Mouse (Mus musculus) embryonic facial prominence, embryonic 14.5 days (tissue): ENCODE measurements around the gene Grm3. TPM values are rescaled to one million over a fixed set of nuclear protein-coding genes. Genes with fewer than 3 reads are reported as not detected.
A peak's percentile ranks its signal among the peaks of the same experiment; 100 is the strongest.

ENCODE experiments used
- ATAC-seq: fragments of 200-750 bp; cut with Nextera tagmentation; 2 replicates; pipeline ENCODE4 v1.8.0; 2017; ENCODE audit warnings: low read depth, moderate number of reproducible peaks, moderate TSS enrichment
- DNase-seq: peaks from one replicate; pipeline ENCODE4 v3.0.0-alpha.2; 2015; ENCODE audit warnings: low spot score
- H3K27ac ChIP-seq: fragments of 300-500 bp; sonication (generic); replicated peaks from 2 replicates; pipeline ENCODE4 v1.5.1; 2014; ENCODE audit warnings: low read depth, mild to moderate bottlenecking, low read length, moderate library complexity
- H3K27me3 ChIP-seq: fragments of 300-500 bp; sonication (generic); replicated peaks from 2 replicates; pipeline ENCODE4 v1.6.1; 2014; ENCODE audit warnings: low read length; ENCODE audit not compliant: control insufficient read depth, insufficient read depth
- H3K36me3 ChIP-seq: fragments of 300-500 bp; sonication (generic); 2 replicates; pipeline ENCODE4 v1.6.1; 2014; ENCODE audit warnings: low read length, mixed read lengths; ENCODE audit not compliant: control insufficient read depth, insufficient read depth
- H3K4me1 ChIP-seq: fragments of 300-500 bp; sonication (generic); 2 replicates; pipeline ENCODE4 v1.6.1; 2014; ENCODE audit warnings: antibody characterized with exemption, low read length; ENCODE audit not compliant: control insufficient read depth, insufficient read depth
- H3K4me2 ChIP-seq: fragments of 300-500 bp; sonication (generic); 2 replicates; pipeline ENCODE4 v1.6.1; 2014; ENCODE audit warnings: low read depth, mild to moderate bottlenecking, low read length, moderate library complexity, mixed read lengths
- H3K4me3 ChIP-seq: fragments of 300-500 bp; sonication (generic); 2 replicates; pipeline ENCODE4 v1.5.1; 2014; ENCODE audit warnings: low read depth, mild to moderate bottlenecking, low read length
- H3K9ac ChIP-seq: fragments of 300-500 bp; sonication (generic); 2 replicates; pipeline ENCODE4 v1.6.1; 2014; ENCODE audit warnings: low read depth, mild to moderate bottlenecking, low read length, moderate library complexity, mixed read lengths
- H3K9me3 ChIP-seq: fragments of 300-500 bp; sonication (generic); 2 replicates; pipeline ENCODE4 v1.6.1; 2016; ENCODE audit warnings: low read length; ENCODE audit not compliant: control insufficient read depth
- WGBS: fragments of 180-500 bp; shearing (Covaris S2); extraction: QIAGEN DNeasy Blood & Tissue Kit; methylation state at CpG from one replicate; pipeline ENCODE4 v1.1.7; 2014; 5-methylcytosine and 5-hydroxymethylcytosine counted together
- polyA plus RNA-seq: library from polyadenylated mRNA; unstranded; fragments of >200 nt; fragmentation: Nextera tagmentation; extraction: Ambion mirVana; gene quantifications from 2 replicates; pipeline ENCODE4 v1.2.1, GENCODE M21; 2014

The Grm3 gene
- 1.1 and 1.3 TPM in 2 replicates for polyA plus RNA-seq

GRCm38 (mm10) chr5:9724956-9725600 lies at the start of gene Grm3:
Grm3 (minus strand) TSS chr5:9725170.
- DNase-seq (no peak), ATAC-seq (peak; percentile 51; the same call in 1 of the 2 replicates)
- Histone ChIP-seq H3K27ac (no peak within 1 kb of the TSS), H3K9me3 (no peaks in the 10 kb centered on the region), H3K27me3 (peaks cover 23% of the 10 kb centered on the region), H3K4me2 (peak within 1 kb of the TSS; percentile 75), H3K9ac (peak within 1 kb of the TSS; percentile 47), H3K36me3 (no peaks in the 10 kb centered on the region), H3K4me1 (no peaks in the 10 kb centered on the region), H3K4me3 (peak within 1 kb of the TSS; percentile 39)
- WGBS, result 4% methylated on average over 25 of the region's 25 CpGs

- no peak overlapping the region for H3K27ac ChIP-seq
- no peaks in the 10 kb centered on the region for H3K27me3 ChIP-seq
- H3K36me3 ChIP-seq, result no peaks in the 10 kb centered on the region
- no peak overlapping the region for H3K9ac ChIP-seq
- WGBS, result 56% methylated on average over 2 of the region's 2 CpGs
- no peaks in the 10 kb centered on the region for H3K4me1 ChIP-seq
- no peak overlapping the region for H3K4me3 ChIP-seq
- DNase-seq (no peak), ATAC-seq (no peak)
- no peaks in the 10 kb centered on the region for H3K9me3 ChIP-seq
- no peak overlapping the region for H3K4me2 ChIP-seq
These were observed 30.8 kb upstream of the Grm3 start for GRCm38 (mm10) chr5:9755751-9756150.

GRCm38 (mm10) chr5:9748184-9748583 lies 23.2 kb upstream of the Grm3 start:
- H3K27ac ChIP-seq, result no peak overlapping the region
- WGBS, result 61% methylated on average over 5 of the region's 5 CpGs
- H3K4me3 ChIP-seq, result no peak overlapping the region
- ATAC-seq, result no peak
- H3K4me1 ChIP-seq, result no peaks in the 10 kb centered on the region
- no peaks in the 10 kb centered on the region for H3K36me3 ChIP-seq
- no peaks in the 10 kb centered on the region for H3K27me3 ChIP-seq
- H3K9ac ChIP-seq, result no peak overlapping the region
- no peak for DNase-seq
- no peaks in the 10 kb centered on the region for H3K9me3 ChIP-seq
- H3K4me2 ChIP-seq, result no peak overlapping the region

GRCm38 (mm10) chr5:9744120-9744519 lies 19.1 kb upstream of the Grm3 start:
- no peak overlapping the region for H3K9ac ChIP-seq
- no peaks in the 10 kb centered on the region for H3K36me3 ChIP-seq
- no peaks in the 10 kb centered on the region for H3K27me3 ChIP-seq
- DNase-seq, result no peak
- 86% methylated on average over 5 of the region's 5 CpGs for WGBS
- no peak for ATAC-seq
- H3K4me1 ChIP-seq, result no peaks in the 10 kb centered on the region
- H3K27ac ChIP-seq, result no peak overlapping the region
- no peaks in the 10 kb centered on the region for H3K9me3 ChIP-seq
- H3K4me3 ChIP-seq, result no peak overlapping the region
- no peak overlapping the region for H3K4me2 ChIP-seq

- H3K27ac ChIP-seq, result no peak overlapping the region
- peak overlapping the region; percentile 39 for H3K4me3 ChIP-seq
- H3K27me3 ChIP-seq, result peaks cover 23% of the 10 kb centered on the region
- H3K9me3 ChIP-seq, result no peaks in the 10 kb centered on the region
- peak overlapping the region; percentile 75 for H3K4me2 ChIP-seq
- ATAC-seq (peak; percentile 76; the same call in 1 of the 2 replicates), DNase-seq (peak; percentile 86)
- no peaks in the 10 kb centered on the region for H3K4me1 ChIP-seq
- under 1% methylated on average over 22 of the region's 22 CpGs for WGBS
- H3K36me3 ChIP-seq, result no peaks in the 10 kb centered on the region
- 0 out of 2 replicates have a peak overlapping the region, but pooled peaks have one; percentile 5 for H3K9ac ChIP-seq
These were observed 765 bp upstream of the Grm3 start for GRCm38 (mm10) chr5:9725601-9726268.

GRCm38 (mm10) chr5:9724287-9724955 lies 549 bp downstream of the Grm3 start:
- Histone ChIP-seq H3K27me3 (peaks cover 23% of the 10 kb centered on the region), H3K4me1 (no peaks in the 10 kb centered on the region), H3K4me2 (peak overlapping the region; percentile 75), H3K36me3 (no peaks in the 10 kb centered on the region), H3K9me3 (no peaks in the 10 kb centered on the region), H3K27ac (no peak overlapping the region), H3K4me3 (peak overlapping the region; percentile 39), H3K9ac (peak overlapping the region; percentile 47; the same call in 1 of the 2 replicates)
- ATAC-seq (no peak), DNase-seq (no peak)
- WGBS, result 12% methylated on average over 13 of the region's 13 CpGs

- ATAC-seq (no peak), DNase-seq (no peak)
- H3K27me3 ChIP-seq, result peaks cover 23% of the 10 kb centered on the region
- no peaks in the 10 kb centered on the region for H3K9me3 ChIP-seq
- no peak overlapping the region for H3K27ac ChIP-seq
- no peak overlapping the region for H3K9ac ChIP-seq
- no peak overlapping the region for H3K4me2 ChIP-seq
- no peaks in the 10 kb centered on the region for H3K4me1 ChIP-seq
- H3K4me3 ChIP-seq, result no peak overlapping the region
- no peaks in the 10 kb centered on the region for H3K36me3 ChIP-seq
These were observed 3.8 kb downstream of the Grm3 start for GRCm38 (mm10) chr5:9721136-9721535.

GRCm38 (mm10) chr5:9716295-9716694 lies 8.7 kb downstream of the Grm3 start:
- no peak overlapping the region for H3K27ac ChIP-seq
- no peak overlapping the region for H3K4me2 ChIP-seq
- no peak overlapping the region for H3K9ac ChIP-seq
- no peak overlapping the region for H3K4me3 ChIP-seq
- ATAC-seq (no peak), DNase-seq (no peak)
- H3K9me3 ChIP-seq, result no peaks in the 10 kb centered on the region
- no peaks in the 10 kb centered on the region for H3K36me3 ChIP-seq
- H3K4me1 ChIP-seq, result no peaks in the 10 kb centered on the region
- 86% methylated on average over 5 of the region's 5 CpGs for WGBS
- no peaks in the 10 kb centered on the region for H3K27me3 ChIP-seq
